Mouse (Mus musculus): Measurements from ENCODE around the gene Obscn.

The Obscn gene

DNA sequence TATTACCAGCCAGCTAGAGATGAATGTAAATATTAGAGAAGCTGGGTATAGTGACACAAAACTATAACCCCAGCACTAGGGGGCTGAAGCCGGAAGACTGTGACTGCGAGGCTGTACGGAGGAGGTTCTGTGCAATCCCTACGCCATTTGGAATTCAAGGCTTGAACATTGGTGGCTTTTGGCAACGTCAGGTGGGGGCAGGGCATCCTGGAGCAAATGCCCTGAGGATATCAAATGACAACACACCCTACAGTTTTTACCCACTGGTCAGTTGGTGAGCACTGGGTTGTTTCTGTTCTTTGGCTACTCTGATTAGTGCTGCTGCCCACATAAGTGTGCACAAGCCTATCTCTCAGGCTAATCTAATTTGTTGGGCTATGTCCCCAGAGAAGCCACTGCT, 6.8 kb upstream of the Obscn start:
- no peak for DNase-seq (ENCODE audit: extremely low read depth, low read depth, low spot score)

DNA sequence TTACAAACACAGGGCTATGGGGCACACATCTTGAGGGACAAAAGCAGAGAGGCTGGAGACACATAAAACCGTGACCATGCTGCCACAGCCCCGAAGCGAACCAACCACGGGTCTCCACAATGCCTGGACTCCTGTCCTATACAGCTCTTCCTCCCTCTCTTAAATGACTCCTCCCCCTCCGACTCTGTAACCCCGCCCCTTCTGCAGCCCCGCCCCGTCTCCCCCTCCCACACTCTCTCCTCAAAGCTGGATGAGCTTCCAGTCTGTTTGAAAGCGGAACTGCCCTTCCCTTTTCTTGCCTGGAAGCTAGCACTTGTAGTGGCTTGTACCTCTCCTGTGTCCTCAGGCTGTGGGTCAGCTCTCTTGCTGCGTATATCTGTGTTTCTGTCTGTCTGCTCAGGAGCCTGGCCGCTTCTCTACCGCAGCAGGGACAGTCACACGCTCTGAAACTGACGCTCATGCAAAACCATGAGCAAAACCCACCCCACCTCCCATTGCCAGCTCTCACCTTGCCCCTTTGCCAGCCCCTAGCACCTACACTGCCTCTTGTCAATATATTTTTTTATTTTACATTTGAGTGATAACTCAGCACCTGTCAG, 5.7 kb upstream of the Obscn start:
- DNase-seq (ENCODE audit: extremely low read depth, low read depth, low spot score) = no peak

DNA sequence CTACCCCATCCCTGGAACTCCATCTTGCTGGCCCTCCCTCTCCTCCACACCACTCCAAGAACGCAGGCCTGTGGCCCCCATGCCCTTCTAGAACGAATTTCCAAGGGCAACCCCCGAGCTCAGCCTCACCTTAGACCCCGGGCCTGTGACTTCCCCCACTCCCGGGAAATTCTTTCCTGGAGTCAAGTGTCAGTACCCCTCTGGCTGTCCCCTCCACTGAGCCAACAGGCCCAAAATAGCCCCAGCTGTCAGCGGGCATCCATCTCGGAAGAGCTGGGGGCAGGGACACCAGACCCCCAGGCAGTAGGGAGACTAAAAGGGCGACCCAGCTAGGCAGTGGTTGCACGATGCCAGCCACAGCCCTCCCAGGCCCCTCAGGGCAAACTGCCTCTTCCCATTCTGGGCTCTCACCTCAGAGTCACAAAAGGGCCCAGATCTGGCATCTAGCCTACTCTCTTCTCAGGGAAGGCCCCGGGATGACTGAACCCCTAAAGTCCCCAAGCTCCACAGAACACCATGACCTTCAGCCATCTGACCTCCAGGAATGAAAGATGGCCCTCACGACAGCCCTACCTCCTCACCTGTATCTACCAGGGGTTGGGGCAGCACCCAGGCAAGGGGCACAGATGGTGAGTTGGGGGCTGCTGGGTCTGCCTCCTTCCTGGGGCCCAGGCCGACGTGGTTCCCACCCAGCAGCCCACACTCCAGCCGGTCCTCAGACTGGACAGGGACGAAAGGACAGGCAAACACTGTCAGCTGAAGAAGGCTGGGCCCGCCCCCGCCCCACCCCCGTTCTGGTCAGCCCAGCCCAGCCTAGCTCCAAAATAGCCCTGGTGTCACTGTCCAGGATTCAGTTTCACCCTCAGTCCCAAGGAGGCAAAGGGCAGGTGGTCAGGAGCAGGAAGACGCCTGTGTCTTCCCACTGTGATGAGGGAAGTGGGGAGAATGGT, 2.6 kb upstream of the Obscn start:
- no peak for DNase-seq (ENCODE audit: extremely low read depth, low read depth, low spot score)

GRCm38 (mm10) chr11:59136994-59137706, 948 bp upstream of the Obscn start:
- DNase-seq (ENCODE audit: extremely low read depth, low read depth, low spot score) = no peak

DNA sequence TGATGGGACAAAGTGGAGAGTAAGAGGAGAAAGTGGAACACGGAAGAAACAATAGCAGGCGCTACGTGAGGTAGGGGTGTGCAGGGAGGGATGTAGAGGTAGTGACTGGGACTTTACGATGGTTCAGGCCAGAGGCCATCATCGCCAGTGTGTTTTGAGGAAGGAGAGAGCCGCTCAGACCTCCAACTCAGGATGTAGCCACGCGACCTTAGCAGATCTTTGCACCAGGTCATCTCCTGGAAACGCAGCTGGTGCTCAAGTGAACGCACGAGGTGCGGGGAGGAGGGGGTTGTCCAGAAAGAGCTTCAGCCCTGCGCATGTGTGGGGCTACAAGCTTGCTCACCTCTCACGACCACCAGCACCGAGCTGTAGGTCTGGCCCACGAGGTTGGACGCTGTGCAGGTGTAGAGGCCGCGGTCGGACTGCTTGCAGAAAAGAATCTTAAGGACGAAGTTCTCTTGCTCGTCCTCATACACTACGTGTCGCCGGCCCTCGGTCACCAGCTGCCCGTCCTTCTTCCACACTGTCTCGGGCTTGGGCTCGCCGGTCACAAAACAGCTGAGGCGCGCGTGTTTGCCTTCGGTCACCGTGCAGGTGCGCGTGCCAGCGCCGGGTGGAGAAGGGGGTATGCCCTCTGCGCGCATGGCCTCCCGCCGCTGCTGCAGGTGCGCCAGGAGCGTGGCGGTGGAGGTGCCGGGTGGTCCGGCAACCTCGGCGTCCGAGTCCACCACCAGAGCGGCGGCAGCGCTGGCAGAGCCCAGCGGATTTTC, 966 bp downstream of the Obscn start:
- no peak for DNase-seq (ENCODE audit: extremely low read depth, low read depth, low spot score)

DNA sequence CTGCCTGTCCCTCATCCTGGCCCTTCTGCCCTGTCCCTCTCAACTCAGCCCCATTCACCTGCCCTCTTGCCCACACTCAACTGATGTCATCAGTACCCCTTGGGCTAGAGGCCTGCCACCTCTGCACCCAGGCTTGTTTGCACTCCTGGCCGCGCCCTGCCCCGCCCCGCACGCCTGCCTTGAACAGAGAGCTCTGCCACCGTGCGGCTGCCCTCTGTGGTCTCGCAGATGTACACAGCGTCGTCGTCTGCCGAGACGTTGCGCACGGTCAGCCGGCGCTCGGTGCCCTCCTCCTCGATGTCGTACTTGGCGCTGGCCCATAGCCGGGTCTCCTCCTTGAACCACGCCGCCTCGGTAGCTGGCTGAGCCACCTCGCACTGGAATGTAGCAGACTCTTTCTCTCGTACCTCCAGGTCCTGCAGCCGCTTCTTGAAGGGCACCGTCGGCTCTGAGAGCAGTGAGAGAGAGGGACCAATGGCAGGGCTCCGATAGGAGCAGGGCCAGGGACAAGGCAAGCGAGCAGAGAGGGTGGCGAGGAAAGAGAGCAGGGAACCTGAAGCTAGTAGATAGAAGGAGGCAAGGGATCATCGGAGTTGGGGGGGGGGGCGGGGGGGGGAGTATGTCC, 1.7 kb downstream of the Obscn start:
- no peak for DNase-seq (ENCODE audit: extremely low read depth, low read depth, low spot score)

- DNase-seq (ENCODE audit: extremely low read depth, low read depth, low spot score) = no peak
Measured at GRCm38 (mm10) chr11:59132065-59132464, 4.1 kb downstream of the Obscn start.

GRCm38 (mm10) chr11:59131348-59131919, 4.8 kb downstream of the Obscn start:
- no peak for DNase-seq (ENCODE audit: extremely low read depth, low read depth, low spot score)

DNA sequence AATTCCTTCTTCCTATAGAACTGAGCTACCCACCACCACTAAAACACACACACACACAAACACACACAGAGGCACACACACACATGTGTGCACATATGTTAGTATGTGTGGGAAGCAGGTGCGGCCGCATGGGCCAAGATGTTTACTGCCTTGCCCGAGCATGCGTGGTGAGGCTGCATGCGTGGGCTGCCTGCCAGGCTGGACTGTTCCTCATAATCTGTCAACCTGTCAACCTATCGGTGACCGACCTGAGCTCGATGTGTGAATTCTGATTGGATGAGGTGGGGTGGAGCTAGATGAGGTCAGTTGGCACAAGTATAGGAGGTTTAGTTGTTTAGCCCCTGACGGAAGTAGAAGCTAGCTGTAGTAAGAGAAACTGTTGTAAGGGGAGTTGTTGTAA, 5.4 kb downstream of the Obscn start:
- DNase-seq (ENCODE audit: extremely low read depth, low read depth, low spot score) = no peak

- DNase-seq (ENCODE audit: extremely low read depth, low read depth, low spot score) = no peak
Measured at GRCm38 (mm10) chr11:59105945-59106344, 30.3 kb downstream of the Obscn start.

- no peak for DNase-seq (ENCODE audit: extremely low read depth, low read depth, low spot score)
Measured at GRCm38 (mm10) chr11:59102324-59102723, 33.9 kb downstream of the Obscn start.

GRCm38 (mm10) chr11:59098339-59098738, 37.9 kb downstream of the Obscn start:
- DNase-seq (ENCODE audit: extremely low read depth, low read depth, low spot score) = no peak

DNA sequence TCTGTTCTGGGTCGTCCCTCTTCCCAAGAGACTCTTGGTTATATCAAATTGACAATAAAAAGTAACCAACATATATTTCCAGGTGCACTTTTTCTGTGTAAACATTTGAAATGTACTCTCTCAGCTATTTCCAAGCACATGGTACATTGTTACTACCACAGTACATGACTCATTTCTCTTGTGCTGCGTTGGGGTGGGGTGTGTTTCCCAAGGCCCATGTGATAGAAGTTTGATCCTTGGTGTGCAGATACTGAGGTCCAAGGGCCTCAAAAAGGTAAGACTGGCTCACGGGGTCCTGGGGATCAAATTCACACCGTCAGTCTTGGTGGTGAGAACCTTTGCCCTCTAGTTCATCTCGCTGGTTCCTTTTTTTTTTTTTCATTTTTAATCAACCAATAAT, 38.4 kb downstream of the Obscn start:
- DNase-seq (ENCODE audit: extremely low read depth, low read depth, low spot score) = no peak

DNA sequence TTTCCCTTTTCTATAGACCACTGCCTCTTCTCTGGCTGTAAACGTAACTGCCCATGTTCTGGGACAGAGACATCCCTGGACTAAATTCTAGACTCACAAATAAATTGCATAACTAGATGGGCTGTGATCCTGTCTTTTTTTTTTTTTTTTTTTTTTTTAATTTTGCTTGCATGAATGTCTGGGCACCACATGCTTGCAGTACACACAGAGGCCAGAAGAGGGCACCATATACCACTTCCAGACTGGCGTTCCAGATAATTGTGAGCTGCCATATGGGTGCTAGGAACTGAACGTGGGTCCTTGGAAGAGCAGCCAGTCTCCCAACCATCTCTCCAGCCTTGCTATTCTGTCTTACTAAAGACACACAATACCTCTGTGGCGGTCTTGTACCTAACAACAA, 42.0 kb downstream of the Obscn start:
- no peak for DNase-seq (ENCODE audit: extremely low read depth, low read depth, low spot score)

DNA sequence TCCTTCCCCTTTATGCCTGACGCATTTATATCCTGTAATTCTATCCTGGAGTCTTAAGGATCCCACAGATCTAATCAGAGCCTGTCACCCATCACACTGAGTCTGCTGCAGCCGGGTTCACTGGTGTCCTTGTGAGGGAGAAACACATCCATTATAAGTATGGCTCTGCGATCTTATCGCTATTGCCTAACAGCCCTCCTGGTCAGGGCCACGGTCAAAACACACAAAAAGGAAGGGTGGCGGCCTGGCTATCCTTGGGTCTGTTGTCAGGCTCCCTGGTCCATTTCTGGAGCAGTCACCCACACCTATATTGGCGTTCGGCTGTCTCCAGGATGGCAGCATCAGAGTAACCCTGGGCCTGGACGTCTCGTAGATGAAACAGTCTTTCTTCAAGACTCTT, 48.6 kb downstream of the Obscn start:
- no peak for DNase-seq (ENCODE audit: extremely low read depth, low read depth, low spot score)

- DNase-seq (ENCODE audit: extremely low read depth, low read depth, low spot score) = no peak
Measured at GRCm38 (mm10) chr11:59085200-59085599, 51.0 kb downstream of the Obscn start.

DNA sequence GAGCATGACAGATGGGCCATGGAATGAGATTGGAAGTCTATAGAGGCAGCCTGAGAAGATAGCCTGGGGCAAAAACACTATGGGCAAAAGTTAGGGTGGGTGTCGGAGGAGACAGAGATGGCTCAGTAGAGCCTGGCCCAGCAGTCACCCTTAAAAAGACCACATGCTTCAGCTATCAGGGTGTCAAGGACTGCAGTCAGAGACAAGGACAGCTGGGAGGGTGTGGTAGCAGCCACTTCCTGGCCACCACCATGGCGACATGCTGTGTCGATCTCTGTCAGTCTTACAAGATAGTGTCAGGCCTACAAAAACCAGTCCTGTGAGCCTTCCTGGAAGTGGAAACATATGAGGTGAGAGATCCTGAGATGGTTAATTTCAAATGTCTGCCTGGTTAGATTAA, 53.1 kb downstream of the Obscn start:
- DNase-seq (ENCODE audit: extremely low read depth, low read depth, low spot score) = no peak

DNA sequence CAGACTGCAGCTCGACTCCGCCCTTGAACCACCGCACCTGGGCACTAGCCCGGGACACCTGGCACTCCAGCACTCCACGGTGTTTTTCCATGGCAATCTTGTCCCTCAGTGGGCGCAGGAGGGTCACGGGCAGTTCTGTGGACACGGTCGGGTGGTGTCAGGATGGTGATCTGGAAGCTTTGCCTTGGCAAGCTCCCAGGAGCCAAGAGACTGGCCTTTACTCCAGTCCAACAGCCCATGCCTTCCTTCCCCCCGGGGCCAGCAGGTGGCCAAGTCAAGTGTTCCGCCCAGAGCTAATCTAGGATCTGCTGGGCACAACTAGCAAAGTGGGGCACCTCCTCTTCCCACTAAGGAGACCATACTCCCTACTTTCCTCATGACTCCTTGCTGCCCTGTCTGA, 57.9 kb downstream of the Obscn start:
- DNase-seq (ENCODE audit: extremely low read depth, low read depth, low spot score) = no peak

DNA sequence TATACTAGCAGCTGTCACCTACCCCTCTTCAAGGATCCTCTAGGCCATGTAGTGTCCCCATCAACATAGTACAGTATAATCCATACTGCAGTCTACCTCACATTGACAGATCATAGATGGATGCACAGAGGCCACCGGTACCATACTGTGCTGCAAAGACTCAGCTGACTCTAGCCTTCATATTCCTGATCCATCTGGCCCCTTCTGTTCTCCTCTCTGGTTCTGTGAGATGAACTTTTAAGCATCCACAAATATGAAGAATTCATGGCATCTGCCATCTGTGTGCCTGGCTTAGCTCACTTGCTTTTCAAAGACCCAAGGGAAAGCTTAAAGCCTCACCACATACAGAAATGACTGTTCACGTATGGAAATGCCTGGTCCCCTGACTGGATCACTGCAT, 65.9 kb downstream of the Obscn start:
- no peak for DNase-seq (ENCODE audit: extremely low read depth, low read depth, low spot score)

- no peak for DNase-seq (ENCODE audit: extremely low read depth, low read depth, low spot score)
Measured at GRCm38 (mm10) chr11:59068922-59069321, 67.3 kb downstream of the Obscn start.
